Mouse (Mus musculus) olfactory bulb, adult 2 months (tissue): ENCODE results near the gene Hist1h4n.

Experiments
- CTCF ChIP-seq: fragments of 200-500 bp; IDR thresholded peaks from 2 replicates; pipeline ENCODE4 v1.5.1; 2012; ENCODE audit warnings: low read depth, mild to moderate bottlenecking, low read length, moderate library complexity; ENCODE audit not compliant: insufficient read depth
- POLR2A ChIP-seq: fragments of 200-500 bp; IDR thresholded peaks from 2 replicates; pipeline ENCODE4 v1.6.1; 2012; ENCODE audit warnings: mild to moderate bottlenecking, low read depth, low read length, moderate library complexity; ENCODE audit not compliant: insufficient read depth

- TF ChIP-seq CTCF (no peak), POLR2A (no peak)
Observed at GRCm38 (mm10) chr13:21861608-21862007, 29.6 kb upstream of the Hist1h4n start.
